Mouse (Mus musculus) telencephalon, adult 2 months (tissue): ENCODE results near the gene Zbtb22.

Experiments
- DNase-seq: peaks from one replicate; pipeline ENCODE4 v3.0.0-alpha.2; 2011; ENCODE audit warnings: low read depth, low spot score

Zbtb22 gene

GRCm38 (mm10) chr17:33920282-33921097 is 4.8 kb downstream of the Zbtb22 start:
- no peak for DNase-seq

GRCm38 (mm10) chr17:33921361-33921760 is 5.7 kb downstream of the Zbtb22 start:
- no peak for DNase-seq

DNA sequence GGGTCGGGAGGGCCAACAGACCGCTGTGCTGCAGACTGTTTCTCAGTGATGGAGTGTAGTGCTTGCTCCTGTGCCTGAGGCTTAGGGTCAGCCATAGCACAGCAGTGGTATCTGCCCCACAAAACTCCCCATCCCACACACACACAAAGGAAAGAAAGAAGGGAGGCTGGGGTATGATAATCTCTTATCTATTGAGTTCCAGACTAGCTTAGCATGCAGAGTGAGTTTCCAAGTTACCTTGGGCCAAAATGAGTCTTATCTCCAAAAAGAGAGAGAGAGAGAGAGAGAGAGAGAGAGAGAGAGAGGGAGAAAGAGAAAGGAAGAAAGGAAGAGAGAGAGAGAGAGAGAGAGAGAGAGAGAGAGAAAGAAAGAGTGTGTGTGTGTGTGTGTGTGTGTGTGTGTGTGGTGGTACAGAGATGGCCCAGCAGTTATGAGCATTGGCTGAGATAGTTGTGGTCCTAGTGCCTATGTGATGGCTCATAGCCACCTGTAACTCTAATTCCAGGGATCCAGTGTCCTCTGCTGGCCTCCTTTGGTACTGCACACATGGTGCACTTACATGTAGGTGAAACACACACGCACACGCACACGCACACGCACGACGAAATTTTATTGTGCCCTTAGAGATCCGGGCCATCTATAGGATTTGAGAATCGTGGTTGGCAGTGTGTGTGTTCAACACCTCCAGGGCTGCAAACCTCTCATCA is 9.0 kb downstream of the Zbtb22 start:
- no peak for DNase-seq

GRCm38 (mm10) chr17:33925406-33926116 is 9.9 kb downstream of the Zbtb22 start:
- DNase-seq, result no peak

DNA sequence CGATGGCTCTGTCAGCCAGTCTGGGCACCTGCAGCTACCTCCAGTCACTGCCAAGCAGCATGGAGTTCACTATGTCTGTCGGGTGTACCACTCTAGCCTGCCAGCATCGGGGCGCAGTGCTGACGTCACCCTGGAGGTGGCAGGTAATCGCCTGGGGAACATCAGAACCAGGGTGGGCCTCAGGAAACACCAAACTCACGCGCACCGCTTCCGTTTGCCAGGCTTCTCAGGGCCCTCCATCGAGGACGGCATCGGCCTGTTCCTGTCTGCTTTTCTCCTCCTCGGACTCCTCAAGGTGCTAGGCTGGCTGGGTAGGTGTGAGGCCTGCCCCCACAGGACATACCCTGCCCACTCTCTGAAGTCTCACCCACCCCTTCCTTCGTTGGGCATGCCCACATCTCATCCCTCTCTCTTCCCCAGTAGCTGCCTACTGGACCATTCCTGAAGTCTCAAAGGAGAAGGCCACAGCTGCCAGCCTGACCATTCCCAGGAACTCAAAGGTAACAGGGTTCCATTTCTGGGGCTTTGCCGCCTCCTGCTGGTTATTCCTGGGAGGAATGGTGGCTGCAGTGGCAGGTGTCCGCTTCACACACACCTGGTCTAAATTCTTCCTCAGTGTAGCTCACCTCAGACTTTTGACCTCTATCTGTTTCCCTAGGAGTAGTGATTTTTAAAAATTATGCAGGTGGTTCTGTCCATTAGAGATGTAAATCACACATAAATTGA is 10.7 kb downstream of the Zbtb22 start:
- no peak for DNase-seq

- no peak for DNase-seq
Observed at GRCm38 (mm10) chr17:33928251-33928947, 12.7 kb downstream of the Zbtb22 start.

DNA sequence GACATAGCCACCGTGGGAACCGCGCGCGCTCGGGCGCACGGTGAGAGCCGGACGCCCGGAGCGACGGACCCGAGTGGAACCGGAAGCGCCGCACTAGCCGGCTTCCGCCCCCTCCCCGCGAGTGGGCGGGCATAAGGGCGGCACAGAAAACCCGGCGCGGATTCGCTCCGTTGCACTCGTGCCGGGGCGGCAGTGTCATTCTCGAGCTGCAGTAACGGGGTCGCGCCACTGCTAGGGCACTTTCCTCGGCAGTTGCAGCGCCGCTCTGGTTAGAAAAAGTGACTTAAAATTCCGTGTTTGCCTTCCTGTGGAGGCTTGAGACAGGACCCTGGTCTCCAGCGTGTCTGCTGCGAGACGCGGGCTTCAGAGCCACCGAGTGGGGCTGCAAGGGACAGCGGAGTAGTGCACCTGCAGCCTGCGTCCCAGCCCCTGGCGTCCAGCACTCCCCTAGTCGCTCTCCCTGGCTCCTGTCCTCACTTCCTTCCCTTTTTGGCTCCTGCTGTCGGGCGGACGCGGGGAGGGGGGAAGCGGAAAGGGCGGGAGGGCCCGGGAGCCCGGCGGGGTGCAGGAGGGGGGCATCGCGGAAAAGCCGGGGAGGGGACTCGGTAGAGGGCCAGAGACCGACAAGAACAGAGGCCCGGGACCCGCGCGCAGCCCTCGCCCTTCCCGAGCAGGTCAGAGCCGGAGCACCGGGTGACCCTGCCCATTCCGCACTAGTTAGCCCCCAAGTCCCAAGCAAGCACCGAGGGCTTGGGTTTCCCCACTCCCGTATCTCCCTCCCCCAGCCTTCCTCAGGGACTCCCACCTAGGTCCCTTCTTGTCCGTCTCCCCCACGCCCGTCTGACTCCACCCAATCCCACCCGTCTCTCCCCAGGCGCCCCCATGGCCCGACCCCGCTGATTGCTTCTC is 13.9 kb downstream of the Zbtb22 start, which contains the start of gene Rgl2:
TSS of gene Rgl2 (plus strand) at position 173 of the 909 bp plus-strand sequence.
- DNase-seq, result peak; percentile 90

- DNase-seq, result no peak
Observed at GRCm38 (mm10) chr17:33930280-33931158, 14.8 kb downstream of the Zbtb22 start.

DNA sequence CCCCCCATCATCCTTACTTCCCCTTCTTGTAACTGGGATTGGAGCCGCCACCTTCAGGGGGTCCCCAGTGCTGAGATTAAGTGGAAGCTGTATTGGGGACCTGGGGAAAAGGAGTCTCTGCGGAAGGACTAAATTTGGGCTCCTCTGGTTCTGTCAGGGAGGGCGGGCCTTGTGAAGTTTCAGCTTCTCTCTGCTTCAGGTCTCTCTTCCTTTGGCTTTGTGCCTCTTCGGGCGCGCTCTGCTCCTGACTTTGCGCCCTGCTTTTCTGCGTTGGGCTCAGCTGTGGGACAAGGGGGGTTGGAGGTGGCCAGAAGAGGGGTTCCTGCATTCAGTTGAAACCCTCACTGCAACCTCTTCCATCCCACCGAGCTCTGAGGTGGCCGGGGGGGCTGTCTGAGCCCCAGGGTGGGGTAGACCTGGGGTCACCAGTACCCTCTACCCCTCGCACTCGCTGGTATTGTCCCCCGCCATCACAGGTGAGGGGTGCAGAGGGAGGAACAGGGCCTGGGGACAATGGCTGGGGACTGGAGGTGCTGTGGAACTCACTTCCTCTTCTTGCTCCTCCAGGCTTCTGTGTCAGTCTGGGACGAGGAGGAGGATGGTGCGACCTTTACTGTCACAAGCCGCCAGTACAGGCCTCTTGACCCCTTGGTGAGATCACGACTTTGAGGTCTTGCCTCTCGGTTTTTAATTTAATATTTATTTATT is 15.6 kb downstream of the Zbtb22 start:
- no peak for DNase-seq

DNA sequence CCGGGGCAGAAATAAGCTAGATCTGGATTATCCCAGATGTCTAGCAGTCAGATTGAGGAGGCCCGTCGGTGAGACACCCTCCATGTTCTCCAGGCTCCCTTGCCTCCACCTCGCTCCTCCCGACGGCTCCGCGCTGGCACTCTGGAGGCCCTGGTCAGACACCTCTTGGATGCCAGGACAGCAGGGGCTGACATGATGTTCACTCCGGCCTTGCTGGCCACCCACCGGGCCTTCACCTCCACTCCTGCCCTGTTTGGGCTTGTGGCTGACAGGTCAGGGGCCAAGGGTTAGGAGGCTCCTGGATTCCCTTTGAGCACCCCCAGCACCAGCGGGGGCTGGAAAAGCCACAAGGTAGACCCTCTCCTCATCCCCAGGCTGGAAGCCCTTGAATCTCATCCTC is 16.2 kb downstream of the Zbtb22 start:
- no peak for DNase-seq

GRCm38 (mm10) chr17:33932448-33932847 is 16.7 kb downstream of the Zbtb22 start:
- no peak for DNase-seq

GRCm38 (mm10) chr17:33932970-33933369 is 17.3 kb downstream of the Zbtb22 start:
- DNase-seq, result no peak

GRCm38 (mm10) chr17:33935422-33936055 is 19.8 kb downstream of the Zbtb22 start:
- DNase-seq, result no peak

DNA sequence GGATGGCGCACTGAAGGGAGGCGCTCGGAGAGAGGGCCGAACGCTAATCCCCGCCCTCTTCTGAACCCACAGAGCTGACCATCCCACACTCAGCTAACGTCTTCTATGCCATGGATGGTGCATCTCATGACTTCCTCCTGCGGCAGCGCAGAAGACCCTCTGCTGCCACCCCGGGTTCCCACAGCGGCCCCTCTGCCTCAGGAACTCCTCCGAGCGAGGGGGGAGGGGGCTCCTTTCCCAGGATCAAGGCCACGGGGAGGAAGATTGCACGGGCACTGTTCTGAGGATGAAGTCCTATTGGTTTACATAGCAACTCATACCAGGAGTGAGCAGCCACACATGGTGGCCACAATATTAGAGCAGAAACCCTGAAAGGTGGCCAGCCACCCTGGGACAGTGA is 21.3 kb downstream of the Zbtb22 start:
- no peak for DNase-seq

DNA sequence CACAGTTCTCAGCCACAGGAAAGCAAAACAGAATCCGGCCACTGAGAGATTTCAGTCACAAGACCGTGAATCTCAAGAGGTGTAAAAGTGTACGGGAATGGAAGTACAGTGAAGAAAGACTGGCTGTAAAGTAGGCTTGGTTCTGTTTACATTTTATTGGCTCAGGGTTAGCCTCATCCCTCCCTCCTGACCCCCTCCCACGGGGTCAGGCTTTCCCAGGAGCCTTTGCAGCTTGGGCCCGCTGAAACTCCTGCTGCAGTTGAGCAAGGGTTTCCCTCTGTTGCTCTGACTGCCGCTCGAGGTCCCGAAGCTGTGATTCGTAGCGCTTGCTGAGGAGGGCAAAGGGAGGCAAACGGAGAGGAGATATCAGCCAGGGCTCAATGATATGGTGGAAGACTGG is 23.1 kb downstream of the Zbtb22 start:
- DNase-seq, result no peak

GRCm38 (mm10) chr17:33940206-33940805 is 24.6 kb downstream of the Zbtb22 start, which contains the start of the genes Pfdn6 and Wdr46:
Gene Pfdn6, minus strand, starts transcription at chr17:33940343.
Gene Wdr46, plus strand, starts transcription at chr17:33940660.
- peak; percentile 96 for DNase-seq

DNA sequence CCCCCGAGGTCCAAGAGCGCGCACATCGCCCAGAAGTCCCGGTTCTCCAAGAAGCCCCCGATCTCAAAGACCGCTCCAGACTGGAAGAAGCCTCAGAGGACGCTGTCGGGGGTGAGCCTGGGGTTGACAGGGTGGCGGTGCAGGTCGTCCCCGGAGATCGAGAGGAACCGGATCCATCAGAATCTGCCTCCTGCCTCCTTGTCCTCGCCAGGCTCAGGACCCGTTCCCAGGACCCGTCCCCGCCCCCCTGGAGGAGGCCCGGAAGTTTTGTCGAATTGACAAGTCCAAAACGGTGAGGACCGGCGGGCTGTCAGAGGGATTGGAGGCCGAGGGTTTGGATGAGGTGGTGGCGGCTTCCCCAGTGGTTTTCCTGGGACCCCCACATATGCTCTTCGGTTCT is 25.3 kb downstream of the Zbtb22 start:
- DNase-seq, result no peak
